Mouse (Mus musculus) stomach, postnatal 0 days (tissue): ENCODE data around the gene Cyp2c39. TPM values are rescaled to one million over a fixed set of nuclear protein-coding genes. Genes with fewer than 3 reads are reported as not detected.
"Not testable (repeated sequence)": the region's sequence is repeated elsewhere in the genome, so short reads cannot be mapped to it uniquely, and the experiment has no call there.

Source experiments
- ATAC-seq: fragments of 200-750 bp; cut with Nextera tagmentation; 2 replicates; pipeline ENCODE4 v1.8.0; 2017; ENCODE audit not compliant: low FRiP score, low TSS enrichment
- DNase-seq: peaks from one replicate; pipeline ENCODE4 v3.0.0-alpha.2; 2016; ENCODE audit warnings: low spot score
- H3K27ac ChIP-seq: fragments of 300-500 bp; sonication (generic); replicated peaks from 2 replicates; pipeline ENCODE4 v1.5.1; 2014; ENCODE audit warnings: mild to moderate bottlenecking, control low read depth
- H3K27me3 ChIP-seq: fragments of 300-500 bp; sonication (generic); 2 replicates; pipeline ENCODE4 v1.6.1; 2014; ENCODE audit warnings: low read length; ENCODE audit not compliant: control insufficient read depth, insufficient read depth
- H3K36me3 ChIP-seq: fragments of 300-500 bp; sonication (generic); 2 replicates; pipeline ENCODE4 v1.6.1; 2014; ENCODE audit warnings: low read length, mixed read lengths; ENCODE audit not compliant: control insufficient read depth, insufficient read depth
- H3K4me1 ChIP-seq: fragments of 300-500 bp; sonication (generic); replicated peaks from 2 replicates; pipeline ENCODE4 v1.6.1; 2014; ENCODE audit warnings: antibody characterized with exemption; ENCODE audit not compliant: control insufficient read depth, insufficient read depth
- H3K4me2 ChIP-seq: fragments of 300-500 bp; sonication (generic); replicated peaks from 2 replicates; pipeline ENCODE4 v1.6.1; 2014; ENCODE audit warnings: low read depth, mild to moderate bottlenecking, control low read depth, moderate library complexity
- H3K4me3 ChIP-seq: fragments of 300-500 bp; sonication (generic); 2 replicates; pipeline ENCODE4 v1.5.1; 2014; ENCODE audit warnings: low read depth, low read length, control low read depth
- H3K9ac ChIP-seq: fragments of 300-500 bp; sonication (generic); 2 replicates; pipeline ENCODE4 v1.6.1; 2014; ENCODE audit warnings: mild to moderate bottlenecking, low read length, control low read depth, mixed read lengths
- H3K9me3 ChIP-seq: fragments of 300-500 bp; sonication (generic); 2 replicates; pipeline ENCODE4 v1.6.1; 2016; ENCODE audit warnings: low read length; ENCODE audit not compliant: control insufficient read depth
- CTCF ChIP-seq: IDR thresholded peaks from 2 replicates; pipeline ENCODE4 v1.5.1; 2016; ENCODE audit warnings: antibody characterized with exemption, low read depth, mild to moderate bottlenecking, moderate library complexity
- EP300 ChIP-seq: optimal IDR thresholded peaks from 2 replicates; pipeline ENCODE3; 2016; ENCODE audit warnings: antibody characterized with exemption
- WGBS: fragments of 180-500 bp; shearing (Covaris S2); extraction: QIAGEN DNeasy Blood & Tissue Kit; methylation state at CpG from one replicate; pipeline ENCODE4 v1.1.7; 2014; 5-methylcytosine and 5-hydroxymethylcytosine counted together
- polyA plus RNA-seq: library from polyadenylated mRNA; unstranded; fragments of >200 nt; fragmentation: Nextera tagmentation; extraction: Ambion mirVana; gene quantifications from 2 replicates; pipeline ENCODE4 v1.2.1, GENCODE M21; 2015

The Cyp2c39 gene
- not detected in 2 replicates for polyA plus RNA-seq

DNA sequence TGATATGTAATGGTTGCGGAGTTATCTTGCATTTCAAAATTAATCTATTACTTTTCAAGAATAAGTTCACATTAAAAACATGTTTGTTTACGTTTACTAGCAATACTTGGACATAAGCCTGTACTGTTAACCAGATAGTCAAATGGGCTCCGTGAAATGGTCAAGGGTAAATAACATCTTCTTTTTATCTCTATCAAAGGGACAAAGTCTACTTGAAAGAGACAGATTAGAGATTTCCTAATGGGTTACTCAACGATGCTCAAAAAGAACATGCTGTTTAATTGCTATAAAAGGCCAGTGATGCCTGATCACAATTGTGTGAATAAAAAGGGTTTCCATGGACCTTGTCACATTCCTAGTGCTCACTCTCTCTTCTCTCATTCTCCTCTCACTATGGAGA, at the start of gene Cyp2c39:
Gene Cyp2c39, plus strand, starts transcription at position 329 of the 400 bp plus-strand sequence.
- TF ChIP-seq EP300 (no peak), CTCF (no peak)
- Histone ChIP-seq H3K4me1 (no peaks in the 10 kb centered on the region), H3K4me3 (no peak within 1 kb of the TSS), H3K36me3 (no peaks in the 10 kb centered on the region), H3K9me3 (0 out of 2 replicates have a peak, but pooled peaks cover 2% of the 10 kb centered on the region), H3K27me3 (no peaks in the 10 kb centered on the region), H3K9ac (no peak within 1 kb of the TSS), H3K27ac (no peak within 1 kb of the TSS), H3K4me2 (no peak within 1 kb of the TSS)
- ATAC-seq (no peak), DNase-seq (no peak)
- WGBS, result 75% methylated on average over 4 of the region's 4 CpGs

DNA sequence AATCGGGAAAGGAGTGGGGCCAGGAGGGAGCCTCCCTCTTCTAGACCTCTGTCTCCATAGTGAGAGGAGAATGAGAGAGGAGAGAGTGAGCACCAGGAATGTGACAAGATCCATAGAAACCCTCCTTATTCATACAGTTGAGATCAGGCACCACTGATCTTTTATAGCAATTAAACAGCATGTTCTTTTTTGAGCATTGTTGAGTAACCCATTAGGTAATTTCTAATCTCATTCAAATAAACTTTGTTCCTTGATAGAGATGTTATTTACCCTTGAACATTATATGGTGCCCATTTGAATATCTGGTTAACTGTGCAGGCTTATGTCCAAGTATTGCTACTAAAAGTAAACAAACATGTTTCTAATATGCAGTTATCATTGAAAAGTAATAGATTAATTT, 47.7 kb upstream of the Cyp2c39 start, which contains the start of gene Cyp2c38:
Gene Cyp2c38, minus strand, starts transcription at position 135 of the 400 bp plus-strand sequence.
- ATAC-seq (no peak), DNase-seq (no peak)
- no peak within 1 kb of the TSS for H3K27ac ChIP-seq
- 85% methylated on average over 1 of the region's 1 CpGs for WGBS
- TF ChIP-seq EP300, result no peak
- TF ChIP-seq CTCF, result no peak
- H3K9me3 ChIP-seq, result no peaks in the 10 kb centered on the region
- H3K27me3 ChIP-seq, result no peaks in the 10 kb centered on the region
- no peak within 1 kb of the TSS for H3K4me2 ChIP-seq
- no peaks in the 10 kb centered on the region for H3K4me1 ChIP-seq
- no peak within 1 kb of the TSS for H3K9ac ChIP-seq
- no peaks in the 10 kb centered on the region for H3K36me3 ChIP-seq
- H3K4me3 ChIP-seq, result no peak within 1 kb of the TSS

DNA sequence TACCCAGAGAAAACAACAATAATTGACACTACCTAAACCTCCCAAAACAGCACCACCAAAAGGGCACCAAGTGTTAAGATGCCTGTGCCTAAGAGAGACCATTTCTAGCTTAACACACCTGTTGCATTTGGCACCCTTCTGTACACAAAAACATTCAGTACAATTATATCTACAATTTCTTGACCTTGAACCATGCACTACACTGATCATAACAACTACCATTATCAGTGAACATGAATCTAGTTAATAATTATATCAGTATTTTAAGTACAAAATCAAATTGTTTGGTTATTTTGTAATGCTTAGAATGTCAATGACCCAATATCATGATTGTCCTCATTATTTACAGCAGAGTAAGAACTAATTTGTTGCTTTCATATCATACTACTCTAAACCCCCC, 46.7 kb upstream of the Cyp2c39 start:
- Histone ChIP-seq H3K9ac (no peak overlapping the region), H3K27me3 (no peaks in the 10 kb centered on the region), H3K9me3 (no peaks in the 10 kb centered on the region), H3K4me3 (no peak overlapping the region), H3K36me3 (no peaks in the 10 kb centered on the region), H3K27ac (no peak overlapping the region), H3K4me2 (no peak overlapping the region), H3K4me1 (no peaks in the 10 kb centered on the region)
- DNase-seq, result no peak
- TF ChIP-seq CTCF, result no peak
- no peak for TF ChIP-seq EP300
- no peak for ATAC-seq

DNA sequence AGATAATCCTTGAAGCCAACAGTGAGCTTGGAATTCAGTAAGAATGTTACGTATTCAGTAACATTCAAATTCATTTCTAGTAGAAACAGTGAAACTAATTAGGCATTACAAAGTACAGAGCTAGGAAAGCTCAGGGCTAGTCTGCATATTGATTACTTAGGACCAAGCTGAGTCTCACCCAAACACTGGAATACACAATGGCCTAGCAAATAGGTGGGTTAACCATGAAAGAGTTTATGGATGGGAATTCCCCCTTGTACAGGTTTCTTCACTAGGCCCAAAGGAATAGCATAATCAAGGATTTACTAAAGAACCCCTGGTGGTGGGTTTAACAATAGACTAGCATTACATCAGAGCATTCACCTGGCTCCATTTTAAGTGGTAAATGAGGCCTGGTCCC, 26.7 kb upstream of the Cyp2c39 start:
- ATAC-seq, H3K36me3 ChIP-seq, H3K4me1 ChIP-seq, H3K9me3 ChIP-seq, H3K9ac ChIP-seq, H3K4me2 ChIP-seq, DNase-seq, H3K4me3 ChIP-seq, H3K27ac ChIP-seq, H3K27me3 ChIP-seq: not testable (repeated sequence)
- 93% methylated on average over 1 of the region's 1 CpGs for WGBS

DNA sequence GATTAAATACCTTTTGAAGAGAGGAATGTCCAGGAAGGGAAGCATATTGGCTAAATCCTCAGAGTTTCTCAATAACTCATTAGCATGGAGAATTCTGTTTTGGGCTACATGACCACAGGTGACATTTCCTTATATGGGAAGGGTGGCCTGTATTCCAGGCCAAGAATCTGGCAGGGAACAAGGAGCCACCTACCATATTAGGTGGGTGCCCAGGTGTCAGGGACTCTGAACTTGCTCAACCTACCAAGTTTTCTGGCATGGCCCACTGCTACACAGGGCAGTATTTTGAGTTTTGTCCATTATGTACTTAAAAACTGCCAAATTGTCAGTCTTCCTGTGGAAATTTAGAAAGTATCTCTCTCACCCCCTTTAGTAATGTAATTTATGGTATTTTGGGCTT, 4.3 kb upstream of the Cyp2c39 start:
- TF ChIP-seq EP300 (no peak), CTCF (no peak)
- Histone ChIP-seq H3K36me3 (no peaks in the 10 kb centered on the region), H3K4me2 (no peak overlapping the region), H3K4me3 (no peak overlapping the region), H3K27me3 (no peaks in the 10 kb centered on the region), H3K27ac (no peak overlapping the region), H3K9me3 (no peaks in the 10 kb centered on the region), H3K9ac (no peak overlapping the region), H3K4me1 (no peaks in the 10 kb centered on the region)
- no peak for DNase-seq
- no peak for ATAC-seq

DNA sequence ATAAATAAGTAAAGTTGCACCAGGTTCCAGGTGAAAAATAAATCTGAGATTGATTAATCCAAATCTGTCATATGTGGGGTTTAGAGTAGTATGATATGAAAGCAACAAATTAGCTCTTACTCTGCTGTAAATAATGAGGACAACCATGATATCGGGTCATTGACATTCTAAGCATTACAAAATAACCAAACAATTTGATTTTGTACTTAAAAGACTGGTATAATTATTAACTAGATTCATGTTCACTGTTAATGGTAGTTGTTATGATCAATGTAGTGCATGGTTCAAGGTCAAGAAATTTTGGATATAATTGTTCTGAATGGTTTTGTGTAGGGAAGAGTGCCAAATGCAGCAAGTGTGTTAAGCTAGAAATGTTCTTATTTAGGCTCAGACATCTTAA, 1.1 kb upstream of the Cyp2c39 start:
- H3K9me3 ChIP-seq, result no peaks in the 10 kb centered on the region
- TF ChIP-seq CTCF, result no peak
- no peak for TF ChIP-seq EP300
- H3K4me3 ChIP-seq, result no peak overlapping the region
- no peaks in the 10 kb centered on the region for H3K27me3 ChIP-seq
- no peaks in the 10 kb centered on the region for H3K4me1 ChIP-seq
- ATAC-seq (no peak), DNase-seq (no peak)
- H3K4me2 ChIP-seq, result no peak overlapping the region
- H3K9ac ChIP-seq, result no peak overlapping the region
- H3K36me3 ChIP-seq, result no peaks in the 10 kb centered on the region
- 66% methylated on average over 1 of the region's 1 CpGs for WGBS
- H3K27ac ChIP-seq, result no peak overlapping the region

Other genes starting within 250 kb of the Cyp2c39 start
- gene Cyp2c29, start 241.5 kb upstream of the Cyp2c39 start, polyA plus RNA-seq, result 0.88 and 0.89 TPM in 2 replicates
- gene Cyp2c38, start 47.8 kb upstream of the Cyp2c39 start, polyA plus RNA-seq, result not detected in 2 replicates
- not detected in 2 replicates for gene Cyp2c67, start 138.2 kb downstream of the Cyp2c39 start, polyA plus RNA-seq
- 3.3 and 3.6 TPM in 2 replicates for gene Cyp2c68, start 230.2 kb downstream of the Cyp2c39 start, polyA plus RNA-seq